Mouse (Mus musculus) spleen, adult 12 weeks (tissue): ENCODE results near the gene Gm29423.
"Not testable (repeated sequence)": the region's sequence is repeated elsewhere in the genome, so short reads cannot be mapped to it uniquely, and the experiment has no call there.

ENCODE experiments used
- DNase-seq: peaks from one replicate; pipeline ENCODE4 v3.0.0; 2022; ENCODE audit warnings: low spot score

Gm29423 gene

GRCm38 (mm10) chrY:70303187-70303586 lies at the start of gene Gm29423, which contains the start of gene Gm29644:
TSS of gene Gm29423 (minus strand) at chrY:70303287.
TSS of gene Gm29644 (minus strand) at chrY:70303343.
- not testable (repeated sequence) for DNase-seq

GRCm38 (mm10) chrY:70273542-70273941 lies 29.5 kb downstream of the Gm29423 start, which contains the start of gene Gm21118:
TSS of gene Gm21118 (minus strand) at chrY:70273642.
- DNase-seq, result not testable (repeated sequence)
